Mouse (Mus musculus) midbrain, embryonic 15.5 days (tissue): Measurements from ENCODE around the gene Pea15a. TPM values are rescaled to one million over a fixed set of nuclear protein-coding genes. Genes with fewer than 3 reads are reported as not detected.

Experiments used
- ATAC-seq: fragments of 200-750 bp; cut with Nextera tagmentation; replicated peaks from 2 replicates; pipeline ENCODE4 v1.8.0; 2017; ENCODE audit warnings: moderate TSS enrichment
- H3K27ac ChIP-seq: fragments of 300-500 bp; sonication (generic); 2 replicates; pipeline ENCODE4 v1.5.1; 2015; ENCODE audit warnings: mild to moderate bottlenecking, inconsistent platforms
- H3K27me3 ChIP-seq: fragments of 300-500 bp; sonication (generic); replicated peaks from 2 replicates; pipeline ENCODE4 v1.6.1; 2015; ENCODE audit warnings: inconsistent platforms
- H3K36me3 ChIP-seq: fragments of 300-500 bp; sonication (generic); replicated peaks from 2 replicates; pipeline ENCODE4 v1.6.1; 2015; ENCODE audit warnings: inconsistent platforms
- H3K4me1 ChIP-seq: fragments of 300-500 bp; sonication (generic); 2 replicates; pipeline ENCODE4 v1.6.1; 2015; ENCODE audit warnings: inconsistent platforms
- H3K4me2 ChIP-seq: fragments of 300-500 bp; sonication (generic); 2 replicates; pipeline ENCODE4 v1.6.1; 2015; ENCODE audit warnings: inconsistent platforms, mild to moderate bottlenecking, moderate library complexity
- H3K4me3 ChIP-seq: fragments of 300-500 bp; sonication (generic); 2 replicates; pipeline ENCODE4 v1.5.1; 2015; ENCODE audit warnings: mild to moderate bottlenecking, inconsistent platforms
- H3K9ac ChIP-seq: fragments of 300-500 bp; sonication (generic); 2 replicates; pipeline ENCODE4 v1.6.1; 2015; ENCODE audit warnings: mild to moderate bottlenecking, inconsistent platforms
- H3K9me3 ChIP-seq: fragments of 300-500 bp; sonication (generic); 2 replicates; pipeline ENCODE4 v1.6.1; 2016; ENCODE audit warnings: inconsistent platforms
- WGBS: fragments of 180-500 bp; shearing (Covaris S2); methylation state at CpG from one replicate; pipeline ENCODE4 v1.1.7; 2015; ENCODE audit warnings: mixed read lengths; 5-methylcytosine and 5-hydroxymethylcytosine counted together
- polyA plus RNA-seq: library from polyadenylated mRNA; unstranded; fragments of >200 nt; fragmentation: Nextera tagmentation; extraction: Ambion mirVana; gene quantifications from 2 replicates; pipeline ENCODE4 v1.2.1, GENCODE M21; 2015

Pea15a gene
- polyA plus RNA-seq, 1 experiment from 2014 or later: 437 TPM

GRCm38 (mm10) chr1:172186401-172187289, 20.0 kb downstream of the Pea15a start:
- H3K36me3 ChIP-seq: peaks cover 19% of the 10 kb centered on the region; the same call in 1 of the 2 replicates
- peak; percentile 63 for ATAC-seq

GRCm38 (mm10) chr1:172183915-172184314, 22.7 kb downstream of the Pea15a start:
- Histone ChIP-seq H3K4me3 (no peak overlapping the region), H3K4me2 (no peak overlapping the region), H3K36me3 (peaks cover 31% of the 10 kb centered on the region; the same call in 1 of the 2 replicates), H3K9me3 (no peaks in the 10 kb centered on the region), H3K27ac (no peak overlapping the region), H3K4me1 (no peaks in the 10 kb centered on the region), H3K27me3 (no peaks in the 10 kb centered on the region), H3K9ac (no peak overlapping the region)
- ATAC-seq: no peak

More at GRCm38 (mm10) chr1:172186401-172187289, 20.0 kb downstream of the Pea15a start:
- Histone ChIP-seq H3K4me3 (no peak overlapping the region), H3K27me3 (no peaks in the 10 kb centered on the region), H3K27ac (no peak overlapping the region), H3K4me1 (no peaks in the 10 kb centered on the region), H3K9me3 (no peaks in the 10 kb centered on the region), H3K9ac (no peak overlapping the region), H3K4me2 (no peak overlapping the region)
- 93% methylated on average over 10 of the region's 10 CpGs for WGBS

GRCm38 (mm10) chr1:172183056-172183455, 23.5 kb downstream of the Pea15a start:
- ATAC-seq: no peak
- Histone ChIP-seq H3K4me2 (no peak overlapping the region), H3K9me3 (no peaks in the 10 kb centered on the region), H3K27me3 (no peaks in the 10 kb centered on the region), H3K4me1 (no peaks in the 10 kb centered on the region), H3K36me3 (peaks cover 35% of the 10 kb centered on the region; the same call in 1 of the 2 replicates), H3K9ac (no peak overlapping the region), H3K4me3 (no peak overlapping the region), H3K27ac (no peak overlapping the region)
- WGBS: 97% methylated on average over 6 of the region's 6 CpGs

- no peak overlapping the region for H3K27ac ChIP-seq
- H3K4me3 ChIP-seq: no peak overlapping the region
- no peaks in the 10 kb centered on the region for H3K9me3 ChIP-seq
- no peaks in the 10 kb centered on the region for H3K4me1 ChIP-seq
- H3K9ac ChIP-seq: no peak overlapping the region
- WGBS: 94% methylated on average over 3 of the region's 3 CpGs
- ATAC-seq: no peak
- H3K27me3 ChIP-seq: no peaks in the 10 kb centered on the region
- no peak overlapping the region for H3K4me2 ChIP-seq
- peaks cover 34% of the 10 kb centered on the region; the same call in 1 of the 2 replicates for H3K36me3 ChIP-seq
Observed at GRCm38 (mm10) chr1:172181777-172182176, 24.8 kb downstream of the Pea15a start.

GRCm38 (mm10) chr1:172180881-172181280, 25.7 kb downstream of the Pea15a start:
- 81% methylated on average over 4 of the region's 4 CpGs for WGBS
- Histone ChIP-seq H3K9me3 (no peaks in the 10 kb centered on the region), H3K4me1 (no peaks in the 10 kb centered on the region), H3K27ac (no peak overlapping the region), H3K4me2 (no peak overlapping the region), H3K27me3 (no peaks in the 10 kb centered on the region), H3K4me3 (no peak overlapping the region), H3K36me3 (peaks cover 34% of the 10 kb centered on the region; the same call in 1 of the 2 replicates), H3K9ac (no peak overlapping the region)
- ATAC-seq: no peak

GRCm38 (mm10) chr1:172179102-172179501, 27.5 kb downstream of the Pea15a start:
- WGBS: 91% methylated on average over 7 of the region's 7 CpGs
- Histone ChIP-seq H3K27ac (no peak overlapping the region), H3K4me2 (no peak overlapping the region), H3K9me3 (no peaks in the 10 kb centered on the region), H3K27me3 (no peaks in the 10 kb centered on the region), H3K4me3 (no peak overlapping the region), H3K4me1 (no peaks in the 10 kb centered on the region), H3K36me3 (peaks cover 42% of the 10 kb centered on the region; the same call in 1 of the 2 replicates), H3K9ac (no peak overlapping the region)
- no peak for ATAC-seq

GRCm38 (mm10) chr1:172177791-172178190, 28.8 kb downstream of the Pea15a start:
- no peaks in the 10 kb centered on the region for H3K4me1 ChIP-seq
- H3K9me3 ChIP-seq: no peaks in the 10 kb centered on the region
- WGBS: 87% methylated on average over 7 of the region's 7 CpGs
- H3K4me2 ChIP-seq: no peak overlapping the region
- H3K36me3 ChIP-seq: peaks cover 50% of the 10 kb centered on the region
- no peak overlapping the region for H3K4me3 ChIP-seq
- H3K27me3 ChIP-seq: no peaks in the 10 kb centered on the region
- no peak overlapping the region for H3K27ac ChIP-seq
- no peak overlapping the region for H3K9ac ChIP-seq
- ATAC-seq: no peak

GRCm38 (mm10) chr1:172173181-172173580, 33.4 kb downstream of the Pea15a start:
- ATAC-seq: no peak
- Histone ChIP-seq H3K4me1 (no peaks in the 10 kb centered on the region), H3K36me3 (peaks cover 48% of the 10 kb centered on the region), H3K4me3 (no peak overlapping the region), H3K4me2 (no peak overlapping the region), H3K9me3 (no peaks in the 10 kb centered on the region), H3K27me3 (no peaks in the 10 kb centered on the region), H3K9ac (no peak overlapping the region), H3K27ac (no peak overlapping the region)
- WGBS: 67% methylated on average over 5 of the region's 5 CpGs

GRCm38 (mm10) chr1:172172381-172172780, 34.2 kb downstream of the Pea15a start:
- Histone ChIP-seq H3K27me3 (no peaks in the 10 kb centered on the region), H3K4me1 (no peaks in the 10 kb centered on the region), H3K4me2 (no peak overlapping the region), H3K36me3 (peaks cover 47% of the 10 kb centered on the region), H3K9me3 (no peaks in the 10 kb centered on the region), H3K9ac (no peak overlapping the region), H3K4me3 (no peak overlapping the region), H3K27ac (no peak overlapping the region)
- ATAC-seq: no peak
- WGBS: 90% methylated on average over 21 of the region's 21 CpGs

- no peak overlapping the region for H3K9ac ChIP-seq
- no peak overlapping the region for H3K4me3 ChIP-seq
- no peaks in the 10 kb centered on the region for H3K4me1 ChIP-seq
- no peaks in the 10 kb centered on the region for H3K9me3 ChIP-seq
- WGBS: 98% methylated on average over 5 of the region's 5 CpGs
- H3K4me2 ChIP-seq: no peak overlapping the region
- peaks cover 45% of the 10 kb centered on the region for H3K36me3 ChIP-seq
- no peak for ATAC-seq
- no peak overlapping the region for H3K27ac ChIP-seq
- no peaks in the 10 kb centered on the region for H3K27me3 ChIP-seq
Observed at GRCm38 (mm10) chr1:172169809-172170208, 36.8 kb downstream of the Pea15a start.

GRCm38 (mm10) chr1:172167911-172168310, 38.7 kb downstream of the Pea15a start:
- no peak overlapping the region for H3K27ac ChIP-seq
- no peak overlapping the region for H3K4me2 ChIP-seq
- no peak for ATAC-seq
- no peak overlapping the region for H3K4me3 ChIP-seq
- no peaks in the 10 kb centered on the region for H3K9me3 ChIP-seq
- H3K27me3 ChIP-seq: no peaks in the 10 kb centered on the region
- WGBS: 84% methylated on average over 5 of the region's 5 CpGs
- H3K36me3 ChIP-seq: peaks cover 29% of the 10 kb centered on the region
- peaks cover 7% of the 10 kb centered on the region; the same call in 1 of the 2 replicates for H3K4me1 ChIP-seq
- H3K9ac ChIP-seq: no peak overlapping the region

- H3K36me3 ChIP-seq: 0 out of 2 replicates have a peak, but pooled peaks cover 10% of the 10 kb centered on the region
- no peak overlapping the region for H3K27ac ChIP-seq
- no peak overlapping the region for H3K9ac ChIP-seq
- no peak overlapping the region for H3K4me2 ChIP-seq
- no peak for ATAC-seq
- WGBS: 93% methylated on average over 6 of the region's 6 CpGs
- H3K4me1 ChIP-seq: peaks cover 7% of the 10 kb centered on the region; the same call in 1 of the 2 replicates
- no peaks in the 10 kb centered on the region for H3K9me3 ChIP-seq
- H3K27me3 ChIP-seq: no peaks in the 10 kb centered on the region
- H3K4me3 ChIP-seq: no peak overlapping the region
Observed at GRCm38 (mm10) chr1:172162959-172163358, 43.6 kb downstream of the Pea15a start.
